Mouse (Mus musculus) large intestine, adult 2 months (tissue): Measurements from ENCODE around the gene Dhrs3. TPM values are rescaled to one million over a fixed set of nuclear protein-coding genes. Genes with fewer than 3 reads are reported as not detected.
A peak's percentile ranks its signal among the peaks of the same experiment; 100 is the strongest.

Source experiments
- DNase-seq: peaks from one replicate; pipeline ENCODE4 v3.0.0-alpha.2; 2012; ENCODE audit warnings: low read depth, low spot score
- WGBS: fragments of 180-500 bp; shearing (Covaris S2); methylation state at CpG from one replicate; pipeline ENCODE4 v1.1.7; 2018; 5-methylcytosine and 5-hydroxymethylcytosine counted together
- polyA plus RNA-seq: library from polyadenylated mRNA; depleted of rRNA; stranded (reverse); fragments of >200 nt; gene quantifications from 2 replicates; pipeline ENCODE4 v1.2.3, GENCODE M21; 2012

The Dhrs3 gene
- polyA plus RNA-seq, 1 experiment: 64.8 TPM

- peak; percentile 85 for DNase-seq
- WGBS: 45% methylated on average over 7 of the region's 7 CpGs
Observed at GRCm38 (mm10) chr4:144931167-144931566, 38.5 kb downstream of the Dhrs3 start.

- WGBS: 64% methylated on average over 1 of the region's 1 CpGs
- DNase-seq: no peak
Observed at GRCm38 (mm10) chr4:144934501-144934900, 41.9 kb downstream of the Dhrs3 start.

GRCm38 (mm10) chr4:144936563-144937154 lies 44.0 kb downstream of the Dhrs3 start:
- WGBS: 95% methylated on average over 3 of the region's 3 CpGs
- no peak for DNase-seq

GRCm38 (mm10) chr4:144939847-144940411 lies 47.3 kb downstream of the Dhrs3 start:
- no peak for DNase-seq
- WGBS: 84% methylated on average over 4 of the region's 4 CpGs

- 82% methylated on average over 13 of the region's 13 CpGs for WGBS
- no peak for DNase-seq
Observed at GRCm38 (mm10) chr4:144940796-144941462, 48.3 kb downstream of the Dhrs3 start.

GRCm38 (mm10) chr4:144942433-144942832 lies 49.8 kb downstream of the Dhrs3 start:
- whole genome bisulfite sequencing: over 99% methylated on average over 3 of the region's 3 CpGs
- no peak for DNase-seq

GRCm38 (mm10) chr4:144943273-144943672 lies 50.6 kb downstream of the Dhrs3 start:
- 76% methylated on average over 5 of the region's 5 CpGs for WGBS
- DNase-seq: no peak

- 24% methylated on average over 6 of the region's 6 CpGs for WGBS
- no peak for DNase-seq
Observed at GRCm38 (mm10) chr4:144947738-144948390, 55.2 kb downstream of the Dhrs3 start.

GRCm38 (mm10) chr4:144949441-144950326 lies 57.1 kb downstream of the Dhrs3 start:
- no peak for DNase-seq
- WGBS: 27% methylated on average over 9 of the region's 9 CpGs

- WGBS: 84% methylated on average over 3 of the region's 3 CpGs
Observed at GRCm38 (mm10) chr4:144950327-144950711, 57.7 kb downstream of the Dhrs3 start.

GRCm38 (mm10) chr4:144950883-144951282 lies 58.3 kb downstream of the Dhrs3 start:
- WGBS: 93% methylated on average over 3 of the region's 3 CpGs
- no peak for DNase-seq

More at GRCm38 (mm10) chr4:144950327-144950711, 57.7 kb downstream of the Dhrs3 start:
- no peak for DNase-seq

GRCm38 (mm10) chr4:144951859-144952258 lies 59.2 kb downstream of the Dhrs3 start:
- WGBS: 71% methylated on average over 7 of the region's 7 CpGs
- DNase-seq: no peak

- DNase-seq: no peak
- 90% methylated on average over 1 of the region's 1 CpGs for WGBS
Observed at GRCm38 (mm10) chr4:144953421-144953820, 60.8 kb downstream of the Dhrs3 start.

- DNase-seq: peak; percentile 70
- WGBS: 9% methylated on average over 1 of the region's 1 CpGs
Observed at GRCm38 (mm10) chr4:144955863-144956262, 63.2 kb downstream of the Dhrs3 start.

- WGBS: 13% methylated on average over 1 of the region's 1 CpGs
- no peak for DNase-seq
Observed at GRCm38 (mm10) chr4:144956293-144956692, 63.7 kb downstream of the Dhrs3 start.

GRCm38 (mm10) chr4:144957186-144957585 lies 64.6 kb downstream of the Dhrs3 start:
- DNase-seq: peak; percentile 62
- WGBS: 28% methylated on average over 4 of the region's 4 CpGs

GRCm38 (mm10) chr4:144957721-144958120 lies 65.1 kb downstream of the Dhrs3 start:
- whole genome bisulfite sequencing: 30% methylated on average over 2 of the region's 2 CpGs
- no peak for DNase-seq

- DNase-seq: peak; percentile 89
- WGBS: 13% methylated on average over 8 of the region's 8 CpGs
Observed at GRCm38 (mm10) chr4:144960188-144960904, 67.7 kb downstream of the Dhrs3 start.

- no peak for DNase-seq
- 64% methylated on average over 4 of the region's 4 CpGs for WGBS
Observed at GRCm38 (mm10) chr4:144961232-144961631, 68.6 kb downstream of the Dhrs3 start.
